Mouse (Mus musculus) heart, embryonic 14.5 days (tissue): Measurements from ENCODE around the gene Smoc1. TPM values are rescaled to one million over a fixed set of nuclear protein-coding genes. Genes with fewer than 3 reads are reported as not detected.

Source experiments
- ATAC-seq: fragments of 200-750 bp; cut with Nextera tagmentation; 2 replicates; pipeline ENCODE4 v1.8.0; 2017; ENCODE audit warnings: low read depth, moderate TSS enrichment; ENCODE audit not compliant: insufficient number of reproducible peaks, insufficient read depth, low FRiP score
- H3K27ac ChIP-seq, 2 experiments: fragments of 200-500 bp in 1 of 2; fragments of 300-500 bp in 1 of 2; sonication (generic) in 1 of 2; replicated peaks in 1 of 2; 2 replicates each; pipeline ENCODE4 v1.5.1; 2012 to 2014; ENCODE audit warnings: low read depth in 2 of 2, low read length in 2 of 2, control low read depth in 1 of 2, mild to moderate bottlenecking in 1 of 2, mixed read lengths in 1 of 2; ENCODE audit not compliant: control insufficient read depth in 1 of 2, insufficient read depth in 1 of 2
- H3K27me3 ChIP-seq: fragments of 300-500 bp; sonication (generic); 2 replicates; pipeline ENCODE4 v1.6.1; 2014; ENCODE audit warnings: mild to moderate bottlenecking, low read length, control low read depth; ENCODE audit not compliant: control insufficient read depth, insufficient read depth
- H3K36me3 ChIP-seq: fragments of 300-500 bp; sonication (generic); 2 replicates; pipeline ENCODE4 v1.6.1; 2014; ENCODE audit warnings: mild to moderate bottlenecking, control low read depth, low read length, mixed read lengths; ENCODE audit not compliant: control insufficient read depth, insufficient read depth
- H3K4me1 ChIP-seq, 2 experiments: fragments of 200-500 bp in 1 of 2; fragments of 300-500 bp in 1 of 2; sonication (generic) in 1 of 2; 2 replicates each; pipeline ENCODE4 v1.6.1; 2012 to 2014; ENCODE audit warnings: low read length in 2 of 2, control low read depth in 1 of 2, mixed read lengths in 1 of 2; ENCODE audit not compliant: control insufficient read depth in 2 of 2, insufficient read depth in 2 of 2
- H3K4me2 ChIP-seq: fragments of 300-500 bp; sonication (generic); 2 replicates; pipeline ENCODE4 v1.6.1; 2014; ENCODE audit warnings: mild to moderate bottlenecking, low read length
- H3K4me3 ChIP-seq, 2 experiments: fragments of 200-500 bp in 1 of 2; fragments of 300-500 bp in 1 of 2; sonication (generic) in 1 of 2; 2 replicates each; pipeline ENCODE4 v1.5.1; 2012 to 2014; ENCODE audit warnings: low read length in 2 of 2, mild to moderate bottlenecking in 2 of 2, control low read depth in 1 of 2, low read depth in 1 of 2, moderate library complexity in 1 of 2; ENCODE audit not compliant: control insufficient read depth in 1 of 2, insufficient read depth in 1 of 2
- H3K9ac ChIP-seq: fragments of 300-500 bp; sonication (generic); 2 replicates; pipeline ENCODE4 v1.6.1; 2014; ENCODE audit warnings: mild to moderate bottlenecking, low read length
- H3K9me3 ChIP-seq: fragments of 300-500 bp; sonication (generic); 2 replicates; pipeline ENCODE4 v1.6.1; 2016; ENCODE audit warnings: low read length, control low read depth; ENCODE audit not compliant: control insufficient read depth
- WGBS: fragments of 180-500 bp; shearing (Covaris S2); extraction: QIAGEN DNeasy Blood & Tissue Kit; methylation state at CpG from one replicate; pipeline ENCODE4 v1.1.7; 2014; 5-methylcytosine and 5-hydroxymethylcytosine counted together
- polyA plus RNA-seq: library from polyadenylated mRNA; unstranded; fragments of >200 nt; fragmentation: Nextera tagmentation; extraction: Ambion mirVana; gene quantifications from 2 replicates; pipeline ENCODE4 v1.2.1, GENCODE M21; 2014

Smoc1 gene
- polyA plus RNA-seq, 1 experiment from 2014 or later: 8.1 TPM

DNA sequence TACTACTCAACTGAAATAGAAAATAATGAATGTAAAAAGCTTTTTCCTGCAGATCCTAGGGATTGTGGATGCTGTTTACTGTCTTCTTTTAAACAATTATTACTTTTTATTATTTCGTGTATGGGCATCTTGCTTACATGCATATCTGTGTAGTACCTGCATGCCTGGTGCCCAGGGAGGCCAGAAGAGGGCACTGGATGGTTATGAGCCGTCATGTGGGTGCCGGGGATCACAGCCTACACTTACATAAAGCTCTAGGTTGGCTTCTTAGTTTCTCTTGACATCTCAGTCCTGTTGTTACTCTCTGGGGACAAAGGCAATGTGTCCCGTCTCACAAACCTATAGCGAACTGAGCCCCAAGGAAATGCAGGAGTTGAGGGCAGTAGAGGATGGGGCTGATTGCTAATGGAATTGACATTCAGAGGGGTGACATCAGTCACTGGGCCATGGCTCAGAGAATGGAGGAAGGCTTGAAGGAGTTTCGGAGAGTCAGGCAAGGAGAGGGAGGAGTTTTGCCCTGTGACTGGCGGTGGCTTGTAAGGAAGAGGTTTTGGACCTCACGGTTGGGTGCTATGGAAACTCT is 34.0 kb upstream of the Smoc1 start:
- Histone ChIP-seq H3K36me3 (no peaks in the 10 kb centered on the region), H3K4me1 (no peaks in the 10 kb centered on the region), H3K27me3 (peaks cover 4% of the 10 kb centered on the region; the same call in 1 of the 2 replicates), H3K4me2 (no peak overlapping the region), H3K27ac (no peak overlapping the region), H3K9ac (no peak overlapping the region), H3K4me3 (no peak overlapping the region), H3K9me3 (peaks cover 6% of the 10 kb centered on the region; the same call in 1 of the 2 replicates)
- ATAC-seq: no peak
- WGBS: 71% methylated on average over 8 of the region's 8 CpGs

DNA sequence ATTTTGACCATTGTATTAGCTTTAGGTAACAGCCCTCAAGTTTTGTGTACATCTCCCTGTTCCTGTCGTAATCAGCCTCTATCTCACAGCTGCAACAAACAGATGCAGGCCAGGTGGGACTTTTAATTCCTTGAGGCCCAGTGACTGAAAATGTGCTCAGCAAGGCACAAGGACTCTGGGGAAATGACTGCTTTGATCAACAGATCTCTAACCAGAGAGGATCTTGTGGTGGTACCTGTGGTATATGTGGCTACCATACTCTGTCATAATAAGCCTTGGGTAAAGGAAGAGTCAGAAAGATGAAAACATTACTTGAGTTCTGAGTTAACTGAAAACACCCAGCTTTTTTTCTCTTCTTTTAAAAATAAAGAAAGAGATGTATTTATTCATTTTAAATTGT is 32.8 kb upstream of the Smoc1 start:
- peaks cover 4% of the 10 kb centered on the region; the same call in 1 of the 2 replicates for H3K9me3 ChIP-seq
- no peak overlapping the region for H3K4me3 ChIP-seq
- no peaks in the 10 kb centered on the region for H3K36me3 ChIP-seq
- peaks cover 15% of the 10 kb centered on the region for H3K27me3 ChIP-seq
- H3K9ac ChIP-seq: no peak overlapping the region
- H3K4me1 ChIP-seq: 0 out of 4 replicates have a peak, but pooled peaks cover 0 to 2% of the 10 kb centered on the region in 2 experiments
- WGBS: 79% methylated on average over 1 of the region's 1 CpGs
- ATAC-seq: no peak
- no peak overlapping the region for H3K27ac ChIP-seq
- H3K4me2 ChIP-seq: no peak overlapping the region

- Histone ChIP-seq H3K4me2 (no peak overlapping the region), H3K36me3 (no peaks in the 10 kb centered on the region), H3K4me3 (no peak overlapping the region), H3K9ac (no peak overlapping the region), H3K4me1 (0 out of 4 replicates have a peak, but pooled peaks cover 0 to 4% of the 10 kb centered on the region in 2 experiments), H3K9me3 (peaks cover 4% of the 10 kb centered on the region; the same call in 1 of the 2 replicates), H3K27me3 (peaks cover 27% of the 10 kb centered on the region), H3K27ac (no peak overlapping the region)
- 79% methylated on average over 4 of the region's 4 CpGs for WGBS
- no peak for ATAC-seq
Measured at GRCm38 (mm10) chr12:80995326-80995725, 31.3 kb upstream of the Smoc1 start.

DNA sequence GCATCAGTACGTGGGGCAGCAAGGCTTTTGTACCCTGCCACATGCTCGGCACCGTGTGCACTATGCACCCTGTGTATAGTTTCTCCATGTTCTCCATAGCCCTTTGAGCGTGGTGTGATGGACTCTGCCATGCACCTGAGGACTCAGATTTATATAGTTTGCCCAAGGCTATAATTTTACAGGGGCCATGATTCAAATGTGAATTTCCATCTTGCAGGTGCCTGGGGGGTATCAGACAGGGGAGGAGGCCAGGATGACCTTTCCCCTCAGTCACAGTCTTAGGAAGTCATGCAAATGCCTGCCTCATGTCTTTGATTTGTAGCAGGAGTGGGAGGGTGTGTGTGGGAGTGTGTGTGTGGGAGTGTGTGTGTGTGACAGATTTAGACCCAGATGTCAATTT is 29.0 kb upstream of the Smoc1 start:
- 74% methylated on average over 4 of the region's 4 CpGs for WGBS
- Histone ChIP-seq H3K36me3 (no peaks in the 10 kb centered on the region), H3K27me3 (peaks cover 27% of the 10 kb centered on the region), H3K4me1 (0 out of 4 replicates have a peak, but pooled peaks cover 0 to 4% of the 10 kb centered on the region in 2 experiments), H3K4me3 (no peak overlapping the region), H3K9ac (no peak overlapping the region), H3K4me2 (no peak overlapping the region), H3K9me3 (peaks cover 4% of the 10 kb centered on the region; the same call in 1 of the 2 replicates), H3K27ac (no peak overlapping the region)
- no peak for ATAC-seq

DNA sequence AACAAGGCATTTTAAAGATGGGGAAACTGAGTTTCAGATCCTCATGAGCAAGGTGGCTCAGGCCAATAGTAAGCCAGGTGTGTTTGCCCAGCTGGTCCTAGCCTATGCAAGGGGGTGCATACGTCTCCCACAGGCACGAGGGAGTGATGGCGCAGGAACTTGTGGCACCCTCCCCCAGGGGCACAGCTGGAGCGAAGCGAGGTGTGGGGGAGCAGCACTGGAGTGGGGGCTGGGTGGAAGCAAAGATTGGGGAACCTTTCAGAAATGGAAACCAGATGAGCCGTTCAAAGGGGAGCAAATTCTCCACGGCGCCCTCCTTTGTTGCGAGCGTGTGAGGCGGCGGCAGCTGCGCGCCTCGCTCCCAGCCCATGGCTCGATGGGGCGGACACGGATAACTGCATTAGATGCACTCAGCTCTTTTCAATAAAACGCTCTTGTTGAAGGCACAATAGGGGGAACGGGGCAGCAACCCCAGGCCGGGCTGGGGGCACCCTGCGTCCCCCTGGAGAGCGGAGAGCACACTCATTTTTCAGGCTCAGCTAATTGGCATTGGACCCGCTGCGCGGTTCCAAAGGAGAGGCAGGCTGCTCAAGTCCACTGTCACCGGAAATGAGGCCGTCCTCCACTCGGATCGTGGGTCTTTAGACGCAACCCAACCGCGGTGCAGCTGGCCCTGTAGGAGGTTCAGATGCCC is 27.9 kb upstream of the Smoc1 start:
- H3K27me3 ChIP-seq: peaks cover 27% of the 10 kb centered on the region
- H3K9me3 ChIP-seq: peaks cover 4% of the 10 kb centered on the region; the same call in 1 of the 2 replicates
- no peak for ATAC-seq
- H3K9ac ChIP-seq: no peak overlapping the region
- H3K4me2 ChIP-seq: peak overlapping the region; percentile 38
- no peaks in the 10 kb centered on the region for H3K36me3 ChIP-seq
- peak overlapping the region in 1 of 2 experiments; percentile 12; a peak in 1 of 4 replicates for H3K4me3 ChIP-seq
- H3K27ac ChIP-seq: no peak overlapping the region
- H3K4me1 ChIP-seq: 0 out of 4 replicates have a peak, but pooled peaks cover 0 to 4% of the 10 kb centered on the region in 2 experiments
- WGBS: 5% methylated on average over 33 of the region's 33 CpGs

DNA sequence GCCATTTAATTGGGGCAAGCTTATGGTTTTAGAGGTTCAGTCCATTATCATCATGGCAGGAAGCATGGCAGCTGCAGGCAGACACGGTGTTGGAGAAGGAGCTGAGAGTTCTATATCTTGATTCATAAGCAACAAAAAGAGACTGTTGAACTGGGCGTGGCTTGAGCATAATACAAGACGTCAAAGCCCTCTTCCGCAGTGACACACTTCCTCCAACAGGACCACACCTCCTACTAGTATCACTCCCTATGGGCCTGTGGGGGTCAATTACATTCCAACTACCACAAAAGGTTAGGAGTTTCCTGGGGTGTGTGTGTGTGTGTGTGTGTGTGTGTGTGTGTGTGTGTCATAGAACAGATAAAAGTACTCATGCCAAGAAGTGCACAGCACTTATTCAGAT is 25.7 kb upstream of the Smoc1 start:
- no peaks in the 10 kb centered on the region for H3K36me3 ChIP-seq
- no peak overlapping the region for H3K4me2 ChIP-seq
- H3K4me3 ChIP-seq: no peak overlapping the region
- 0 out of 4 replicates have a peak, but pooled peaks cover 0 to 4% of the 10 kb centered on the region in 2 experiments for H3K4me1 ChIP-seq
- H3K9me3 ChIP-seq: no peaks in the 10 kb centered on the region
- no peak overlapping the region for H3K9ac ChIP-seq
- peaks cover 27% of the 10 kb centered on the region for H3K27me3 ChIP-seq
- ATAC-seq: no peak
- H3K27ac ChIP-seq: no peak overlapping the region
- 68% methylated on average over 4 of the region's 4 CpGs for WGBS

DNA sequence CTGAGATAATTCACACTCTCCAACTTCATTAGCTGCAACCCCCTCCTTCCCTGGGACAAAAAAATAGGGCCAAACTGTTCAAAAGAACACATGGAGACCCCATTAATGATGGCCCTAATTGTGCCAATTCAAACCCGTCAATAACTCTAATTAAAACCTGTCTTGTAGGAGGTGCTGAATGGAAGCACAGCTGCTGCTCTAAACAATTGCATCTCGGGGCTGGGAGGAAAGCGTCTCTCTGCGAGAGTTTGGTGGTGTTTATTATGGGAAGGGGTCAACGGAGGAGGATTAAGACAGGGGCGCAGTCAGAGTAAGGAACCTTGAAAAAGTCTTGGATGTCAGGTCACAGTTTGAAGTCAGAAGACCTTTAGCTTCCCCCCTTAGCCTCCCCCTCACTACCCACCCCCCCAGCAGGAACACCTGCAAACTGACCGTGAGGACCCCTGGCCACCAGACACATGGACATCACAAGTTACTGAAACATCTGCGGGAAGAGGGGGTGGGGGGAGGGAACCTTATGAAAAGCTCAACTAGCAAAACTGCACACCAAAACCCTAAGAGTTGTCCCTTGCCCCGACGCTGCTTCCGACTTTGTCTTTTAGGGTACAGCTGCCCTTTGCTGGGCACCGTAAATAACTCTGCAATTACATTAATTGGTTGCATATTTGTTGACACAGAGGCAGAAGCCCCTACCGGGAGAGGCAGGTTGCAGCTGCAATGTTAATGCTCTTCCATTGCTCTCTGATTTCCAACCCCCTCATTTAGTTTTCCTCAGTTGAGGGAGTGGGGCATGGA is 23.6 kb upstream of the Smoc1 start:
- Histone ChIP-seq H3K4me2 (no peak overlapping the region), H3K36me3 (no peaks in the 10 kb centered on the region), H3K9me3 (no peaks in the 10 kb centered on the region), H3K4me1 (0 out of 4 replicates have a peak, but pooled peaks cover 0 to 4% of the 10 kb centered on the region in 2 experiments), H3K9ac (no peak overlapping the region), H3K27me3 (peaks cover 19% of the 10 kb centered on the region), H3K4me3 (no peak overlapping the region), H3K27ac (no peak overlapping the region)
- 46% methylated on average over 13 of the region's 13 CpGs for WGBS
- no peak for ATAC-seq
